Mouse (Mus musculus): Measurements from ENCODE around the gene Tcirg1. TPM values are rescaled to one million over a fixed set of nuclear protein-coding genes. Genes with fewer than 3 reads are reported as not detected.

Gene Tcirg1
- polyA plus RNA-seq, 1 experiment: 7.7 TPM

DNA sequence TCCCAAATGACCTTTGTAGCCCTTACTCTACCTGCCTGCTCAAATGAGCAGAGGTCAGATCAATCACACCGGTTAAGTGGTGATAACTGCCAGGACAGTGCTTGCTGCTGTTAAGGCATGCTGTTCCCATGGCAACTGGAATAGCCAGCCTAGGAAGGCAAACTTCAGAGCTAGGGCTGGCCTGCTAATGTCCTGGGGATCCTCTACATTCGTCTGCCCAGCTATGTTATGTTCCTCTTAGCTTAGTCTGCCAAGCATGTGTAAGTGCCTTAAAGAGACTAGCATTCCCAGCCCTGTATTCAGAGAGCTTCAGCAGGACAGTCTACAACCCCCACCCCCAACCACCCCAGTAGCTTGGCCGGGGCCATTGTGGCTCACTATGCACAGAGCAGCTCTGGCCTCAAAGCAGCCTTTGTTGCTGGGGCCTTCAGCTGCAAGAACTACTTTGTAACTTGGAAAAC is 11.7 kb downstream of the Tcirg1 start:
- H3K4me3 ChIP-seq (ENCODE audit: insufficient read depth, low read depth, low read length): no peak overlapping the region
- no peaks in the 10 kb centered on the region for H3K4me1 ChIP-seq (ENCODE audit: control insufficient read depth, insufficient read depth, insufficient read length, low read length)
- H3K27ac ChIP-seq (replicated peaks; ENCODE audit: low read depth, low read length): no peak overlapping the region

DNA sequence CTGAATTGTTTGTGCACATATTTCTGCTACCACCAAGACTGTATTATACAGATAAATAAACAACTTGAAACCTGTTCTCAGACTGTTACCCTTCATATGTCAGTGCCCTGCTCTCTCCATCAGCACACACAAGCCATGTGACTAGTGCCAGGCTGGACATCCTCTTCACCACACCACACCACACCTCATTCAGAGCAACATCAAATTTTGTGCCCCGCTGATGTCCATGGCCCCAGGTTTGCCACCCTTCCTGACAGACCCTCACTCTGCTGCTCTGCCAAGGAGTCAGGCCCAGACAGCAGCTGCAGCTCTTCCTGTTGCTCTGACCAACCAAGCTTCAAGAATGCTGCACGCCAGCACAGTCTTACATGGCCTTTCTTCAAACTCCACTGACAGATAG is 12.6 kb downstream of the Tcirg1 start:
- Histone ChIP-seq H3K4me1 (ENCODE audit: control insufficient read depth, insufficient read depth, insufficient read length, low read length) (no peaks in the 10 kb centered on the region), H3K4me3 (ENCODE audit: insufficient read depth, low read depth, low read length) (no peak overlapping the region), H3K27ac (replicated peaks; ENCODE audit: low read depth, low read length) (no peak overlapping the region)

DNA sequence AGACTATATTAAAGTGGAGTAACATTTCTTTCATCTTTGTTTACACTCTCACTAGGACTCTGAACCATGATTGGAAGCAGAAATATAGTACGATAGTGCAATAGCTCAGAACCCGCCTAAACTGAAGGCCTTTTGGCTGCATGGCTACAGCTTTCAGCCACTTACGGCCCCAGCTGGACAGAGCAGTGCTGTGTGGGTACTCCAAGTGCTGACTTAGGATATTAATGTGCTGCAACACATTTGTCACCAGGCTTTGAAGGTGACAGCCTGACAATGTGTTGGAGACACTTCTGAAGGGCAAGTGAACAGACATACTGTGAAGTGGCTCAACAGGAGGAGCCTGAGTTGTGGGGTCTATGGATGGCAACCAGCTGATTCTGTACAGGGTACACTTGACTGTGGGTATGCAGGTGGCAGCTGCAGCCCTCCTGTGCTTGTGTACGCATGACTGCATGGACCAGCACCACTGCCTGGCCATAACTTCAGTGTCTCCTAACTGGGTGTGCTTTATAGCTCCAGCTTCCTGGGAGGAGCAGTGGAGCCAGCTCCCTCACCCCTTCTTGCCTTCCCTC is 13.3 kb downstream of the Tcirg1 start:
- no peak overlapping the region for H3K27ac ChIP-seq (replicated peaks; ENCODE audit: low read depth, low read length)
- no peak overlapping the region for H3K4me3 ChIP-seq (ENCODE audit: insufficient read depth, low read depth, low read length)
- H3K4me1 ChIP-seq (ENCODE audit: control insufficient read depth, insufficient read depth, insufficient read length, low read length): no peaks in the 10 kb centered on the region

DNA sequence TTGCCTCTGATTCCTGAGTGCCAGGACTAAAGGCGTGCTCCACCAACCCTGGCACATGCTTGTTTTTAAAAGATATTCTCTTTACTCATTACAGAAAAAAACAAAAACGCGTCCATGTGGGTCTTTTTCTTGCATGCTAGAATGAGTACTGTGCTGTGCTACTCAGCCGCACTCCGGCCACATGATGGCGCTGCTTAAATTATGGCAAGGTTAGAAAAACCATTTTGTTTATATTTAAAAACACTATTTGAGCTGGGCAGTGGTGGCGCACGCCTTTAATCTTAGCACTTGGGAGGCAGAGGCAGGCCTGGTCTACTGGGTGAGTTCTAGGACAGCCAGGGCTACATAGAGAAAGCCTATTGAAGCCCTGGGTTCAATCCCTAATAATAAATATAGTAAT is 16.8 kb downstream of the Tcirg1 start:
- H3K4me3 ChIP-seq (ENCODE audit: insufficient read depth, low read depth, low read length): no peak overlapping the region
- no peak overlapping the region for H3K27ac ChIP-seq (replicated peaks; ENCODE audit: low read depth, low read length)
- no peaks in the 10 kb centered on the region for H3K4me1 ChIP-seq (ENCODE audit: control insufficient read depth, insufficient read depth, insufficient read length, low read length)

DNA sequence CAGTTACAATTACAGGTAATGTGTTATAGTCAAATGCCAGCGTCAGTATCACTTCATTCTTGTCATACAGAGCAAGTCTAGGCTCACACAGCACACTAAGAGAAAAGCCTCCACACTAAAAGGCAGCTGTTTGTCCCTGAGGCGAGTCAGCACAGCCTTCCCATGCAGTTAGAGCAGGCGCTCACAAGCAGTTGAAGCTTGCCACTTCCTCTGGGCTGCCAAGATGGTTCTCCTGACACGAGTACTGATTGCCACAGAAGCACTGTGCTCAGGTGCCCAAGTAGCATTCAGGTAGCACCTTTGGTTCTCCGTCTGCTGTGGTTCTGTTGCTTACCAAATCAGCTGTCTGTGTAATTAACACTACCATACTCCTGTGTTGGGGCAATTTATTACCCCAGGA is 17.8 kb downstream of the Tcirg1 start:
- H3K27ac ChIP-seq (replicated peaks; ENCODE audit: low read depth, low read length): no peak overlapping the region
- no peaks in the 10 kb centered on the region for H3K4me1 ChIP-seq (ENCODE audit: control insufficient read depth, insufficient read depth, insufficient read length, low read length)

DNA sequence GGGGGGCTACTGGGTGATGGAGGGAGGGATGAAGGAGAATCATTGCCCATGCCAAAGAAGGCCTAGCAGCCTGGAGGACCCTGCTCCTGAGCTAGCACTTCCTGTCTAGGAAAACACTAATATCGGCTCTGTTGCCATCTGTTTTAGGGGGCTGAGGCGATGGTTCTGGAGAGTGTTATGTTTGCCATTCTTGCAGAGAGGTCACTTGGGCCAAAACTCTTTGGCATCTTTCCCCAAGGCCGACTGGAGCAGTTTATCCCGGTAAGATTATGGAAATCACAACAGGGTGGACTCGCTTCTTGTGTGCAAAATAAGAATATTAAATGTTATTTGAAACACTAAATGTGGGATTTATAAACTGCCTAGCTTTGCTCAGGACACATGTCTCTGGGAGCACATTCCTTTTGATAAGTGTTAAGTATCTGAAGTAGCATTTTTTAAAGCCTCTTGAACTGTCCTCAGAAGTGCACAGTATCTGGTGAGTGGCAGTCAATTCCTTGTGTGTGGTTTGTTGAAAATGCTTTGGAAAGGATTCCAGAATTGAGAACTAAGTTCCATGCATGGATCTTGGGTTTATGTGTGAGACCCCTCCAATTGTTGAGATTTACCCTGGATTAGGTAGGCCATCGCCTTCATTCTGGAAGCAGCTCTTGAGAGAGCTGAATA is 22.5 kb downstream of the Tcirg1 start:
- H3K4me3 ChIP-seq (ENCODE audit: insufficient read depth, low read depth, low read length): no peak overlapping the region
- no peak overlapping the region for H3K27ac ChIP-seq (replicated peaks; ENCODE audit: low read depth, low read length)
- H3K4me1 ChIP-seq (ENCODE audit: control insufficient read depth, insufficient read depth, insufficient read length, low read length): no peaks in the 10 kb centered on the region

More for the DNA sequence above, 17.8 kb downstream of the Tcirg1 start:
- no peak overlapping the region for H3K4me3 ChIP-seq (ENCODE audit: insufficient read depth, low read depth, low read length)

DNA sequence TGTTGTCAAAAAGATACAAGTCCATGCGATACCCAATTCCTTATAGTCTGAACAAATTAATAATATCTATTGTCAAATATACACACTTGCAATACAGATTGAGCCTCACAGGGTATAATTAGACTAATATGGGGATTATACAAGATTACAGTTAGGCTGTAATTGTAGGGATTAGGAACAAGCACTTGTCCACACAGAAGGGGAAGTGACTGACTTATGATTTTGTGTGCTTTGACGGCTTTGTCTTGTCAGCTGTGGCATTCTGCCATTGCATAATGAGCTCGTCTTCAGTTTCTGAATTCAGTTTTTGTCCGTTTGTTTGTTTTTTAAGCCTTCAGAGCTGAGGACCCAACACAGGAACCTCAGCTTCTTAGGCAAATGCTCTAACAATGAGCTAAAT is 24.7 kb downstream of the Tcirg1 start:
- Histone ChIP-seq H3K4me1 (ENCODE audit: control insufficient read depth, insufficient read depth, insufficient read length, low read length) (no peaks in the 10 kb centered on the region), H3K27ac (replicated peaks; ENCODE audit: low read depth, low read length) (no peak overlapping the region), H3K4me3 (ENCODE audit: insufficient read depth, low read depth, low read length) (no peak overlapping the region)

DNA sequence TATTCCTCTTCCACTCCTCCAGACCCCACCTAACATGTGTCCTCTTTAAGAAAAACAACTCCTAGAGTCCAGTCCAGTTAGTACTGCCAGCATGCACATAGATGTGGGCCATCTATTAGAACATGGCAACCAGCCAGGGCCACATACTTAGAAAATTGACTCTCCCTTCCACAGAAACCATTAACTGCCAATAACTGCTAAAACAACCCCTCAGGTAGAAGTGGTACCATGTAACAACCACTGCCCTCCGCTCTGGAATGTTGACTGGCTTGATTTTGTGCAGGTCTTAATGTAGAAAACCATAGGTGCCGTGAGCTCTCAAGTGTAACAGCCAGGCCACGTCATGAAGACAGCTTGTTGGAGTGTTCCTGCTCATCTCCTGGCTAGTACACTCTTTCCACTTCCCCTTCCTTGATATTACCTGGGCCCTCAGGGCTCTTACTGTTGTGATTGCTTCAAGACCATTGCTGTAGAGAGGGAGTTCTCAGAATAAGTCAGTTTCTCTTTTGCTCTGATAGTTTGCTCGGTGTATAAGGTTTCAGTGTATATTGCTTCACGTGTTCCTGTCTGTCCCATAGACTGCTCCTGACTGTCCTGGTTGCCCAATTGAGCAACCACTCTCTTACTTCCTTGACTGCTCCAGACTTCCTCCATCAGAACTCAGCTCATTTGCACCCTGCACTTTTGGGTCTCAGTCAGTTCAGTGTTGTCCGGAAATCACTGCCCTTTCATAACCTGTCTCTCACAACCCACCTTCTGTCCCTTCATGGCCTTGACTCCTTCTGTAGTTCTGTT is 26.7 kb downstream of the Tcirg1 start:
- Histone ChIP-seq H3K27ac (replicated peaks; ENCODE audit: low read depth, low read length) (no peak overlapping the region), H3K4me1 (ENCODE audit: control insufficient read depth, insufficient read depth, insufficient read length, low read length) (no peaks in the 10 kb centered on the region), H3K4me3 (ENCODE audit: insufficient read depth, low read depth, low read length) (no peak overlapping the region)

DNA sequence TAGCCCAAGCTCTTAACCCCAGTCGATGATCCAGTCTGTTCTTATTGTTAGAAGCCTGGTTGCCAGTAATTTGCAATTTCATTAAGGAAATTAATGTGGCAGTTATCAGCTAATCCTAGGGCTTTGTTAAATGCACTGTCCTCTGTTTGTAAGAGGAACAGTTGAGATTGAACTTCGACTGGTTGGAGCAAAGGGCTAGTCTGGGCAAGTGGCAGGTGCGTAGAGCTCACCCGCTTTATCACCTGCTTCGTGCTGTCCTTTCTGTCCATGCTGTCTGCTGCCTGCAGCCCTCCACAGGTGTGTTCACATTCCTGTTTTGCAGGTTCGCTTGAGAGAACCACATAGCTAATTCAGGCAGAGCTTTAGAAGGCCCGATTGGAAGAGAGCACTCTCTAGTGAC is 31.9 kb downstream of the Tcirg1 start:
- Histone ChIP-seq H3K27ac (replicated peaks; ENCODE audit: low read depth, low read length) (no peak overlapping the region), H3K4me3 (ENCODE audit: insufficient read depth, low read depth, low read length) (no peak overlapping the region), H3K4me1 (ENCODE audit: control insufficient read depth, insufficient read depth, insufficient read length, low read length) (peaks cover 5% of the 10 kb centered on the region)

DNA sequence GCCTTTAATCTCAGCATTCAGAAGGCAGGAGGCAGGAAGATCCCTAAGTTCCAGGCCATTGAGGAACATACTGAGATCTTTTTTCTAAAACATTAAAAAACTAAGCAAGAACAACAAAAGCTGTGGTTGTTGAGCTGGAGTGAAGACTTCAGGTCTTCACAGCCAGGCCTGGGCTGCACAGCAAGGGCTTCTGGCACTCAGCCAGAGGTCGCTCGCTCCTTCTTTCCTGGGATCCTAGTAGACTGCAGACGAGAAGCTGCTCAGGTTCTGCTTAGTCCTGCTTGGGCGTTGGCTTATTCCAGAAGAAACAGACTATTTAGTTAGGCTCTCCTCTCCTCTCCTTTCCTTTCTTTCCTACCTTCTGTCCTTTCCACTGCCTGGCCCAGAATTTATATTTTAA is 34.6 kb downstream of the Tcirg1 start:
- Histone ChIP-seq H3K27ac (replicated peaks; ENCODE audit: low read depth, low read length) (no peak overlapping the region), H3K4me3 (ENCODE audit: insufficient read depth, low read depth, low read length) (no peak overlapping the region), H3K4me1 (ENCODE audit: control insufficient read depth, insufficient read depth, insufficient read length, low read length) (peaks cover 5% of the 10 kb centered on the region)

DNA sequence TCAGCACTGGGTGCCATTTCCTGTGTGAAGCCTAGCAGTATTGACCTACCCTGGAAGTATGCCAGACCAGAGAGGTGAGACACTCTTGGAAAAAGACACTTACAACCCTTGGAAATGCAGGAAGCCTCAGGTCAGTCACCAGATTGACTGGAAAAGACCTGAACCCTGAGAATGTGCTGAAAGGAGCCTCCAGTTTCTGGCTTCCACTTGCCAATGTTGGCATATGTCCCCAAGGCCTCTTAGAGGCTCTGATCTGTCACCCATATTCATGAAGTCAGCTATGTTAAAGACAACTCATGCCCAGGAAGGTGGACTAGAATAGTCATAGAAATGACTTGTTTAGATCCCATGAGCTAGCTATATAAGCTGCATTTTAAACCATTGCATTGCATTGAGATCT is 35.5 kb downstream of the Tcirg1 start:
- no peak overlapping the region for H3K27ac ChIP-seq (replicated peaks; ENCODE audit: low read depth, low read length)
- H3K4me3 ChIP-seq (ENCODE audit: insufficient read depth, low read depth, low read length): no peak overlapping the region
- H3K4me1 ChIP-seq (ENCODE audit: control insufficient read depth, insufficient read depth, insufficient read length, low read length): peaks cover 5% of the 10 kb centered on the region

DNA sequence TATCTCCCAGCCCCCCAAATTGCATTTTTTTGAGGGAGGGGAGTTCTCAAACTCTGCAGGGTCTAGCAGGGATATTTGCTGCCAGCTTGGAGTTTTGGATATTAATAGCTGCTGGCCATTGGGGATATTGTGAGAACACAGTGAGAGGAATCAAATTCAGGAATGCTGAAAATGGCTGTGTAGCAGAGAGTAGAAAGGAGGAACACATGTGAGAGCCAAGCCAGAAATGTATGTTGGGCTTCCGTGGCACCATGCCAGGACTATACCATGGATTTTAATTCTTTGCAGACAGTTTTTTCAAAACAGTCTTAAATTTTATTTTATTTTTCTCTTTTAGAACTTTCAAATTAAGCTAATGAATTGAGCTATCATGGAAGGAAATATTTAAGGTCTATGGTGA is 38.6 kb downstream of the Tcirg1 start:
- Histone ChIP-seq H3K27ac (replicated peaks; ENCODE audit: low read depth, low read length) (no peak overlapping the region), H3K4me1 (ENCODE audit: control insufficient read depth, insufficient read depth, insufficient read length, low read length) (peaks cover 5% of the 10 kb centered on the region), H3K4me3 (ENCODE audit: insufficient read depth, low read depth, low read length) (no peak overlapping the region)

DNA sequence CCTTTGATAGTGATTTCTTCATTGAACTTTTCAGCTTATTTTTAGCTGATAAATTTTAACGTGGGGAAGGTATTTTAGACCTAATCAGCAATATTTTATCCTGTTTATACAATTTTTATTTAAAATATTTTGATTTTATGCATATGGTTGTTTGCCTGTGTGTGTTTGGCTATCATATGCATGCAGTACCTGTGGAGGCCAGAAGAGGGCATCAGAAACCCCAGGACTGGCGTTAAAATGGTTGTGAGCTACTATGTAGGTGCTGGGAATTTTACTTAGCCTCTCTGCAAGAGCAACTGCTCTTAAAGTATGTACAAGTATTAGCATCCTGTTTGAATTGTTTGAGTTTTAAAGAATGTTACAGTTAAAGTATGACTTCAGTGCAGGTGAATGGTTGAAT is 42.0 kb downstream of the Tcirg1 start:
- Histone ChIP-seq H3K4me1 (ENCODE audit: control insufficient read depth, insufficient read depth, insufficient read length, low read length) (no peaks in the 10 kb centered on the region), H3K27ac (replicated peaks; ENCODE audit: low read depth, low read length) (no peak overlapping the region), H3K4me3 (ENCODE audit: insufficient read depth, low read depth, low read length) (no peak overlapping the region)

DNA sequence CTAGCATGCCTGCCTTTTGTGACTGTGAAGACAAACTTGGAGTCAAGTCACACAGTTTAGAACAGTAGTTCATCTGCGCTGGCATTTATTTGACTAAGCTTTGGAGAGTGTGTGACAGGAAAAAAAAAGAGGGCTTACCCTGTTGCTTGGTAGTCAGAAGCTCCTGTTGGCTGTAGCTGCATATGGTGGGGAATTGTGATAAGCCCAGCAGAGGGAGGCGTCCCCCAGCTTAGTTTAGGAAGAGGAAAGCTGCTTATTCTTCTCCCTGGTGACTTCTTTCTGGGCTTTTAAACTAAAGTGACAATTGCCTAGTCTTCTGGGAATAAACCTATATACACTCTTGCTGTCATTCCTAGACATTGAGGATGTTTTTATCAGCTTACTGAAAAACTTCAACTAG is 44.2 kb downstream of the Tcirg1 start:
- Histone ChIP-seq H3K27ac (replicated peaks; ENCODE audit: low read depth, low read length) (no peak overlapping the region), H3K4me3 (ENCODE audit: insufficient read depth, low read depth, low read length) (no peak overlapping the region), H3K4me1 (ENCODE audit: control insufficient read depth, insufficient read depth, insufficient read length, low read length) (no peaks in the 10 kb centered on the region)

DNA sequence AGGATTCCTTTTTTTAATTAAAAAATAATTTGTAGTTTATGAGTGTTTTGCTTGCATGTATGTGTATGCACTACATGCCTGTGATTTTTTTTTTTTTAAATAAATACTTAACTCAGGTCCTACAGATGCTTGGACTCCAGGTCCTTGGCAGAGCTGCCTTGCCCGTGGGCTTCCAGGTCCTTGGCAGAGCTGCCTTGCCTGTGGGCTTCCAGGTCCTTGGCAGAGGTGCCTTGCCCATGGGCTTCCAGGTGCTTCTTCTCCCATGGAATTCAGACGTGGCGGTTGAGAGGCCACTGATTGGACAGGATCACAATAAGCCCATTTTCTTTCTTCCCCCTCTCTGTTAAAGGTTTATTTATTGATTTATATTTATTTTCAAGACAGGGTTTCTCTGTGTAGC is 49.7 kb downstream of the Tcirg1 start:
- Histone ChIP-seq H3K27ac (replicated peaks; ENCODE audit: low read depth, low read length) (no peak overlapping the region), H3K4me3 (ENCODE audit: insufficient read depth, low read depth, low read length) (no peak overlapping the region), H3K4me1 (ENCODE audit: control insufficient read depth, insufficient read depth, insufficient read length, low read length) (peaks cover 3% of the 10 kb centered on the region; the same call in 1 of the 2 replicates)

DNA sequence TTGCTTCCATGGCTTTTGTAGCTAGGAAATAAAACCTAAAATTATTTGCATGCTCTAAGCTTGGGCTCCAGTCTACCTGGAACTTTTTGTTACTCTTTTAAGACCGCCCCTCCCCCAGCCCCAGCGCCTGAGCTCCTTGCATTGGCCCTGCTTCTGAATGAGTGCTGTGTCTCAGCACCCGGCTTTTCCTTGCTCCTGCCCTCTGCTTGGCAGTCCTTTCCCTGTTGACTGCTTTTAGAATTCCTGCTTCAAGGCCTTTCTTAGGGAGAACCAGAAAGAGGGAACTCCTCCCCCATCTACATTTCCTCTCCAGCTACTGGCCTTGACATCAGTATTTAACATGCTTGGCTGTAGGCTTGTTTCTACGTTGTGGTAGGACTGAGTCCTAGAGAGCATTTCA is 51.3 kb downstream of the Tcirg1 start:
- H3K4me3 ChIP-seq (ENCODE audit: insufficient read depth, low read depth, low read length): no peak overlapping the region
- peaks cover 3% of the 10 kb centered on the region; the same call in 1 of the 2 replicates for H3K4me1 ChIP-seq (ENCODE audit: control insufficient read depth, insufficient read depth, insufficient read length, low read length)
- H3K27ac ChIP-seq (replicated peaks; ENCODE audit: low read depth, low read length): no peak overlapping the region
